Mouse (Mus musculus) stomach, postnatal 0 days (tissue): ENCODE results near the gene 9530068E07Rik.

Experiments
- CTCF ChIP-seq: IDR thresholded peaks from 2 replicates; pipeline ENCODE4 v1.5.1; 2016; ENCODE audit warnings: antibody characterized with exemption, low read depth, mild to moderate bottlenecking, moderate library complexity
- EP300 ChIP-seq: optimal IDR thresholded peaks from 2 replicates; pipeline ENCODE3; 2016; ENCODE audit warnings: antibody characterized with exemption

GRCm38 (mm10) chr11:52432148-52432547, 35.9 kb downstream of the 9530068E07Rik start:
- TF ChIP-seq CTCF (no peak), EP300 (no peak)
